Mouse (Mus musculus): Measurements from ENCODE around the gene Dglucy. TPM values are rescaled to one million over a fixed set of nuclear protein-coding genes. Genes with fewer than 3 reads are reported as not detected.

Gene Dglucy
- polyA plus RNA-seq, 1 experiment from 2014 or later = 4.5 TPM

- H3K9ac ChIP-seq (ENCODE audit: low read depth, low read length) = no peak overlapping the region
- H3K4me3 ChIP-seq (ENCODE audit: low read length) = no peak overlapping the region
- no peaks in the 10 kb centered on the region for H3K9me3 ChIP-seq (ENCODE audit: control insufficient read depth, low read length)
- no peaks in the 10 kb centered on the region for H3K36me3 ChIP-seq (ENCODE audit: control insufficient read depth, insufficient read depth, low read length)
- H3K27ac ChIP-seq (ENCODE audit: low read depth, low read length) = no peak overlapping the region
- H3K4me2 ChIP-seq (ENCODE audit: low read length) = no peak overlapping the region
- no peak for ATAC-seq
- peaks cover 21% of the 10 kb centered on the region for H3K4me1 ChIP-seq (ENCODE audit: control insufficient read depth, insufficient read depth, low read depth, low read length)
- WGBS = 90% methylated on average over 6 of the region's 6 CpGs
- no peaks in the 10 kb centered on the region for H3K27me3 ChIP-seq (replicated peaks; ENCODE audit: control insufficient read depth, insufficient read depth, low read length)
Observed at GRCm38 (mm10) chr12:100776991-100777390, 1.9 kb upstream of the Dglucy start.

DNA sequence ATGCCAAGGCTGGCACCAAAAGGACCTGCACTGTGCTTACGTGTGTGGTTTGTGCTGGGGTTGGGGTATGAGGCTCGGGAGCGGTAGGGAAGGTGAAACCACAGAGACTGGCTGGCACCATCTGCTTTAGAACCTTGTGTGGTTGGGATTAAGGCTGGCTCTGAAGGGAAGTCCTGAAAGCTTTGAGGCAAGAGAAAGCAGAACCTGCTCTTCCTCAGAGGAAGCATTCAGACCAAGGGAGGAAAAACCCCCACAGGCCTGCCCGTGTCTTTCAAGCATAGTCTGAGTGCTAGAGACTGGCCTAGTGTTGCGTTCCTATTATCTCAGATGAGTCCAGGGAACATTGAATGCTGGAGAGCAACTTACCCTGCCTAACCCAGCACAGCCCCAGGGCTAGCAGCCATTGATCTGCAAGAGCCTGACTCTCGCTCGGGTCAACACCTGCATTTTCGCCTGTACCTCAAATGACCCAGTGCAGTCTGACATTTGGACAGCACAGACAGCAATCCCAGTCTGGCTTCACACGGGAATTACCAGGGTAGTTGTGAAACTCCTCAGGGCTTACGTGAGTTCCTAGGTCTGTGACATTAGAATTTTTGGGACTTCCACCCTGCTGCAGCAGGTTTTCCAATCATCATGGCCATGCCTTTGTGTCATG, 452 bp upstream of the Dglucy start:
- H3K9ac ChIP-seq (ENCODE audit: low read depth, low read length) = no peak overlapping the region
- WGBS = 76% methylated on average over 10 of the region's 10 CpGs
- H3K4me3 ChIP-seq (ENCODE audit: low read length) = no peak overlapping the region
- peaks cover 14% of the 10 kb centered on the region for H3K4me1 ChIP-seq (ENCODE audit: control insufficient read depth, insufficient read depth, low read depth, low read length)
- H3K27me3 ChIP-seq (replicated peaks; ENCODE audit: control insufficient read depth, insufficient read depth, low read length) = no peaks in the 10 kb centered on the region
- no peak overlapping the region; the same call in 1 of the 2 replicates for H3K4me2 ChIP-seq (ENCODE audit: low read length)
- no peaks in the 10 kb centered on the region for H3K36me3 ChIP-seq (ENCODE audit: control insufficient read depth, insufficient read depth, low read length)
- ATAC-seq = peak; percentile 2; the same call in 1 of the 2 replicates
- peak overlapping the region; percentile 72 for H3K27ac ChIP-seq (ENCODE audit: low read depth, low read length)
- H3K9me3 ChIP-seq (ENCODE audit: control insufficient read depth, low read length) = no peaks in the 10 kb centered on the region

DNA sequence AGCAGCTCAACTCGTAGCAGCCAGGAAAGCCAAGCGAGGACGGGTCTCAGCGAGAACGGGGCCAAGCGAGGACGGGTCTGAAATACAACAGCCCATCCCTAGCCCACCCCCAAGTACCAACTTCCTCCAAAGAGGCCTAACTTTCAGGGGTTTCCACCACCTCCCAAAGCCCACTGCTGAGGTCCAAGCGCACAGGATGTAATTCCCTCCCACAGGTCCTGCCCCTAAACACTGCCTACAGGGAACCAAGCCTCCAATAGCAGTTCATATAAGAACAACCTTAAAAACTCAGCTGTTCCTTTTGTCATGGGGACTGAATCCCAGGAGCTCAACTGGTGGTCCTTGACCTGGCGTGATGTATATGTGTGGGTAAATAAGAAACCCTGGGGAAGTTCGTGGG, 1.6 kb downstream of the Dglucy start:
- H3K9me3 ChIP-seq (ENCODE audit: control insufficient read depth, low read length) = no peaks in the 10 kb centered on the region
- no peak overlapping the region for H3K9ac ChIP-seq (ENCODE audit: low read depth, low read length)
- H3K36me3 ChIP-seq (ENCODE audit: control insufficient read depth, insufficient read depth, low read length) = no peaks in the 10 kb centered on the region
- peaks cover 14% of the 10 kb centered on the region for H3K4me1 ChIP-seq (ENCODE audit: control insufficient read depth, insufficient read depth, low read depth, low read length)
- ATAC-seq = no peak
- no peak overlapping the region for H3K4me3 ChIP-seq (ENCODE audit: low read length)
- H3K27ac ChIP-seq (ENCODE audit: low read depth, low read length) = no peak overlapping the region
- WGBS = 96% methylated on average over 10 of the region's 10 CpGs
- H3K27me3 ChIP-seq (replicated peaks; ENCODE audit: control insufficient read depth, insufficient read depth, low read length) = no peaks in the 10 kb centered on the region
- no peak overlapping the region for H3K4me2 ChIP-seq (ENCODE audit: low read length)

GRCm38 (mm10) chr12:100781428-100782120, 2.7 kb downstream of the Dglucy start:
- H3K4me2 ChIP-seq (ENCODE audit: low read length) = no peak overlapping the region
- H3K9me3 ChIP-seq (ENCODE audit: control insufficient read depth, low read length) = no peaks in the 10 kb centered on the region
- no peak overlapping the region for H3K27ac ChIP-seq (ENCODE audit: low read depth, low read length)
- H3K4me1 ChIP-seq (ENCODE audit: control insufficient read depth, insufficient read depth, low read depth, low read length) = peaks cover 14% of the 10 kb centered on the region
- no peak overlapping the region for H3K4me3 ChIP-seq (ENCODE audit: low read length)
- 93% methylated on average over 13 of the region's 13 CpGs for WGBS
- no peak overlapping the region for H3K9ac ChIP-seq (ENCODE audit: low read depth, low read length)
- no peaks in the 10 kb centered on the region for H3K27me3 ChIP-seq (replicated peaks; ENCODE audit: control insufficient read depth, insufficient read depth, low read length)
- H3K36me3 ChIP-seq (ENCODE audit: control insufficient read depth, insufficient read depth, low read length) = no peaks in the 10 kb centered on the region
- no peak for ATAC-seq

- H3K36me3 ChIP-seq (ENCODE audit: control insufficient read depth, insufficient read depth, low read length) = no peaks in the 10 kb centered on the region
- no peak for ATAC-seq
- no peak overlapping the region for H3K4me3 ChIP-seq (ENCODE audit: low read length)
- H3K4me2 ChIP-seq (ENCODE audit: low read length) = no peak overlapping the region
- no peaks in the 10 kb centered on the region for H3K27me3 ChIP-seq (replicated peaks; ENCODE audit: control insufficient read depth, insufficient read depth, low read length)
- H3K27ac ChIP-seq (ENCODE audit: low read depth, low read length) = no peak overlapping the region
- H3K9ac ChIP-seq (ENCODE audit: low read depth, low read length) = no peak overlapping the region
- H3K4me1 ChIP-seq (ENCODE audit: control insufficient read depth, insufficient read depth, low read depth, low read length) = peaks cover 8% of the 10 kb centered on the region; the same call in 1 of the 2 replicates
- WGBS = 89% methylated on average over 2 of the region's 2 CpGs
- no peaks in the 10 kb centered on the region for H3K9me3 ChIP-seq (ENCODE audit: control insufficient read depth, low read length)
Observed at GRCm38 (mm10) chr12:100784152-100784551, 5.3 kb downstream of the Dglucy start.

GRCm38 (mm10) chr12:100785344-100785743, 6.5 kb downstream of the Dglucy start:
- Histone ChIP-seq H3K27me3 (replicated peaks; ENCODE audit: control insufficient read depth, insufficient read depth, low read length) (no peaks in the 10 kb centered on the region), H3K4me2 (ENCODE audit: low read length) (no peak overlapping the region), H3K9ac (ENCODE audit: low read depth, low read length) (no peak overlapping the region), H3K9me3 (ENCODE audit: control insufficient read depth, low read length) (no peaks in the 10 kb centered on the region), H3K27ac (ENCODE audit: low read depth, low read length) (no peak overlapping the region), H3K4me3 (ENCODE audit: low read length) (no peak overlapping the region), H3K36me3 (ENCODE audit: control insufficient read depth, insufficient read depth, low read length) (no peaks in the 10 kb centered on the region), H3K4me1 (ENCODE audit: control insufficient read depth, insufficient read depth, low read depth, low read length) (no peaks in the 10 kb centered on the region)
- no peak for ATAC-seq
- 84% methylated on average over 7 of the region's 7 CpGs for WGBS

DNA sequence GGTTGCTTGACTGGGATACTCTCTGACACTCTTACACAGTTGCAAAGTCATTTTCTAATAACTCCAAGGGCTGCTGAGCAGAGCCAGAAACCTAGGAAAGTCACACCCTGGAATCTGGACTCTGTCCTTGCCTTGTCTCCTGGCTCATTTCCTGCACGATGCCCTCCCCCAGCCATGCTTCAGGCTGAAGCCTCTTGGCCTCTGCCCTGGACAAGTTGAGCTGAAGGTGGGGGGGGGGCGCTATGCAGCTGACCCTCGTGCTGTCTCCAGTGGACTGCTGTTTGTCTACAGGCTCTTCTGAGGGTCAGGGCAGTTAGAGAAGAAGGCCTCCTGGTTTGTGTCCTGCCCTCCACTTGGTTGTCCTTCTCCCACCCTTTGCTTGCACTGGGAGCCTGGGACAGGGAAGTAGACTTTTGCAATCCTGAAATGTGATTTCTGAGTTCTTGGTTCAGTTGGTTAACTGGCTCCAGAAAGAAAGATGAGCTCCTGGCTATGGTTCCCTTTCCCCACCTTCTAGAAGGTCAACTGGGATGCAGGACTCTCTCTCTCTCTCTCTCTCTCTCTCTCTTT, 11.2 kb downstream of the Dglucy start:
- no peaks in the 10 kb centered on the region for H3K4me1 ChIP-seq (ENCODE audit: control insufficient read depth, insufficient read depth, low read depth, low read length)
- no peak overlapping the region for H3K27ac ChIP-seq (ENCODE audit: low read depth, low read length)
- H3K9ac ChIP-seq (ENCODE audit: low read depth, low read length) = no peak overlapping the region
- no peaks in the 10 kb centered on the region for H3K36me3 ChIP-seq (ENCODE audit: control insufficient read depth, insufficient read depth, low read length)
- no peaks in the 10 kb centered on the region for H3K9me3 ChIP-seq (ENCODE audit: control insufficient read depth, low read length)
- 64% methylated on average over 3 of the region's 3 CpGs for WGBS
- H3K4me3 ChIP-seq (ENCODE audit: low read length) = no peak overlapping the region
- no peak overlapping the region for H3K4me2 ChIP-seq (ENCODE audit: low read length)
- ATAC-seq = no peak
- no peaks in the 10 kb centered on the region for H3K27me3 ChIP-seq (replicated peaks; ENCODE audit: control insufficient read depth, insufficient read depth, low read length)

DNA sequence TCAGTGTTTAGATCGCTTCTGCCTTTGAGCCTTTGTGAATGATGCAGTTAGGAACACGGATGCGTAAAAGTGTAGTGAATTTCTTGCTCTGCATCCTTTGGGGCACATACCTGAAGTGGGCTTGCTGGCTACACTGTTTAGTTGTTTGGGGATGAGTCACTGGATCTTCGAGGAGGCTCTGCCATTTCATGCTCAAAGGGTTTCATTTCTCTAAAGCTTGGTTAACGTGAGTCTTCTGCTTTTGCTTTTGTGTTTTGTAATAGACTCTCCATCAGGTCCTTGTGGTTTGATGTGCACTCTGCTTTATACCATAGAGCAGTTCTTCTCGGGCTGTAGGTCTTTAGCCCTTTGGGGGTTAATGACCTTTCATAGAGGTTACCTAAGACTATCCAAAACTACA, 12.6 kb downstream of the Dglucy start:
- H3K27ac ChIP-seq (ENCODE audit: low read depth, low read length) = no peak overlapping the region
- no peak overlapping the region for H3K4me3 ChIP-seq (ENCODE audit: low read length)
- H3K27me3 ChIP-seq (replicated peaks; ENCODE audit: control insufficient read depth, insufficient read depth, low read length) = no peaks in the 10 kb centered on the region
- WGBS = 79% methylated on average over 6 of the region's 6 CpGs
- no peak overlapping the region for H3K4me2 ChIP-seq (ENCODE audit: low read length)
- no peak for ATAC-seq
- H3K36me3 ChIP-seq (ENCODE audit: control insufficient read depth, insufficient read depth, low read length) = no peaks in the 10 kb centered on the region
- no peaks in the 10 kb centered on the region for H3K9me3 ChIP-seq (ENCODE audit: control insufficient read depth, low read length)
- no peak overlapping the region for H3K9ac ChIP-seq (ENCODE audit: low read depth, low read length)
- H3K4me1 ChIP-seq (ENCODE audit: control insufficient read depth, insufficient read depth, low read depth, low read length) = no peaks in the 10 kb centered on the region

DNA sequence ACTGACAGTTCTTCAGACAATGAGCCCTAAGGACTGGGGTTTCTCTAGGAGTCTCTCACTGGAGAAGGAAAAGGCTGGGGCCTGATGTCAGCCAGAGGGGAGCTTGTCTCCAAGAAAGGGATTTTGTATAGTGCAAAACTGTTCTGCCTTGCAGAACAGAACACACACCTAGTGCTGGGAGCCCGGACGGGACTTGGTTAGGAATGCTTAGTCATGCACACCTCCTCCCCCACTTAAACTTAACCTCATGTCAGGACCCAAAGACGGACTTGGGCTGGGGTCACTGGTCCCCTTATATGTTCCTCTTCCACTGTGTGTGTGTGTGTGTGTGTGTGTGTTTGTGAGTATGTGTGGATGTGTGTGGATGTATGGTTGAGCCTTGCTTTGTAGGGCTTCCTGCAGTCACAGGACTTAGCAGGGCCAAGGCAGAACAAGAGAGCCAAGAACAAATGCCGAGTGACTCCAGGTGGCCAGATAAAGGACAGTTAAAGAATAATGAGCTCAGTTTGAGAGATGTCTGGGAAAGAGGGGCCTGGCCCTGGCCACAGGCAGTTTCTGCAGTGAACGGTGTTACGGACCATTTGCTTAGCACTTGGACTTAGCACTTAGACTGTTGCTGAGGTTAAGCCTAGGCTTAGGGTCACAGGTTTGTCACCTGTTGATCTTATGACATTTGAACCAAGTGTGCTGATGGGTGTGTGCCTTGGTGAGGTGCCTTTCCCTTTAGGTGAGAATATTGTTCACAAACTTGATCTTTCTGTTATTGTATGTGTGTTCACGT, 15.8 kb downstream of the Dglucy start:
- Histone ChIP-seq H3K4me2 (ENCODE audit: low read length) (no peak overlapping the region), H3K4me1 (ENCODE audit: control insufficient read depth, insufficient read depth, low read depth, low read length) (no peaks in the 10 kb centered on the region), H3K9ac (ENCODE audit: low read depth, low read length) (no peak overlapping the region), H3K27ac (ENCODE audit: low read depth, low read length) (no peak overlapping the region), H3K9me3 (ENCODE audit: control insufficient read depth, low read length) (no peaks in the 10 kb centered on the region), H3K27me3 (replicated peaks; ENCODE audit: control insufficient read depth, insufficient read depth, low read length) (no peaks in the 10 kb centered on the region), H3K4me3 (ENCODE audit: low read length) (no peak overlapping the region), H3K36me3 (ENCODE audit: control insufficient read depth, insufficient read depth, low read length) (no peaks in the 10 kb centered on the region)
- WGBS = 59% methylated on average over 7 of the region's 7 CpGs
- no peak for ATAC-seq

Measured in hindbrain, embryonic 16.5 days (tissue).